Mouse (Mus musculus) neural tube, embryonic 12.5 days (tissue): ENCODE measurements at regions not wholly inside any gene's neighbourhood (a gene's known extent, or its start where the extent isn't known, plus 50 kb on each side); places are given as distances from the start of the nearest gene placed in this dataset.

Experiments used
- ATAC-seq: fragments of 200-750 bp; cut with Nextera tagmentation; 2 replicates; pipeline ENCODE4 v1.8.0; 2017; ENCODE audit warnings: low read depth, mild to moderate bottlenecking, moderate TSS enrichment, moderate library complexity; ENCODE audit not compliant: low FRiP score
- H3K27ac ChIP-seq: fragments of 300-500 bp; sonication (generic); 2 replicates; pipeline ENCODE4 v1.5.1; 2016
- H3K27me3 ChIP-seq: fragments of 300-500 bp; sonication (generic); replicated peaks from 2 replicates; pipeline ENCODE4 v1.6.1; 2016; ENCODE audit warnings: mild to moderate bottlenecking
- H3K36me3 ChIP-seq: fragments of 300-500 bp; sonication (generic); 2 replicates; pipeline ENCODE4 v1.6.1; 2016; ENCODE audit warnings: mild to moderate bottlenecking
- H3K4me1 ChIP-seq: fragments of 300-500 bp; sonication (generic); 2 replicates; pipeline ENCODE4 v1.6.1; 2016
- H3K4me2 ChIP-seq: fragments of 300-500 bp; sonication (generic); replicated peaks from 2 replicates; pipeline ENCODE4 v1.6.1; 2016; ENCODE audit warnings: mild to moderate bottlenecking
- H3K4me3 ChIP-seq: fragments of 300-500 bp; sonication (generic); 2 replicates; pipeline ENCODE4 v1.5.1; 2016
- H3K9ac ChIP-seq: fragments of 300-500 bp; sonication (generic); 2 replicates; pipeline ENCODE4 v1.6.1; 2016; ENCODE audit warnings: mild to moderate bottlenecking
- H3K9me3 ChIP-seq: fragments of 300-500 bp; sonication (generic); 2 replicates; pipeline ENCODE4 v1.6.1; 2016; ENCODE audit warnings: mild to moderate bottlenecking
- WGBS: fragments of 180-500 bp; shearing (Covaris S2); methylation state at CpG from one replicate; pipeline ENCODE4 v1.1.7; 2016; 5-methylcytosine and 5-hydroxymethylcytosine counted together

GRCm38 (mm10) chr1:186909518-186910105 lies 57.6 kb upstream of the D1Pas1 start:
- Histone ChIP-seq H3K27me3 (no peaks in the 10 kb centered on the region), H3K9me3 (no peaks in the 10 kb centered on the region), H3K4me2 (no peak overlapping the region), H3K9ac (no peak overlapping the region), H3K36me3 (no peaks in the 10 kb centered on the region), H3K4me1 (no peaks in the 10 kb centered on the region; the same call in 1 of the 2 replicates), H3K4me3 (no peak overlapping the region), H3K27ac (no peak overlapping the region)
- WGBS = 80% methylated on average over 9 of the region's 9 CpGs
- no peak for ATAC-seq

GRCm38 (mm10) chr1:186909073-186909472 lies 58.1 kb upstream of the D1Pas1 start:
- no peak overlapping the region for H3K4me2 ChIP-seq
- H3K9ac ChIP-seq = no peak overlapping the region
- no peaks in the 10 kb centered on the region; the same call in 1 of the 2 replicates for H3K4me1 ChIP-seq
- WGBS = 36% methylated on average over 9 of the region's 9 CpGs
- no peak overlapping the region for H3K4me3 ChIP-seq
- H3K27me3 ChIP-seq = no peaks in the 10 kb centered on the region
- no peaks in the 10 kb centered on the region for H3K36me3 ChIP-seq
- no peaks in the 10 kb centered on the region for H3K9me3 ChIP-seq
- H3K27ac ChIP-seq = no peak overlapping the region
- no peak; the same call in 1 of the 2 replicates for ATAC-seq

- no peak for ATAC-seq
These were observed 59.6 kb upstream of the D1Pas1 start for GRCm38 (mm10) chr1:186907409-186908170.

GRCm38 (mm10) chr1:186905942-186906341 lies 61.3 kb upstream of the D1Pas1 start:
- no peak for ATAC-seq
- H3K4me1 ChIP-seq = no peaks in the 10 kb centered on the region; the same call in 1 of the 2 replicates
- no peaks in the 10 kb centered on the region for H3K27me3 ChIP-seq
- H3K36me3 ChIP-seq = no peaks in the 10 kb centered on the region
- WGBS = 91% methylated on average over 7 of the region's 7 CpGs
- no peak overlapping the region for H3K4me2 ChIP-seq
- H3K4me3 ChIP-seq = no peak overlapping the region
- H3K27ac ChIP-seq = no peak overlapping the region
- no peak overlapping the region for H3K9ac ChIP-seq
- no peaks in the 10 kb centered on the region for H3K9me3 ChIP-seq

More at GRCm38 (mm10) chr1:186907409-186908170, 59.6 kb upstream of the D1Pas1 start:
- H3K4me3 ChIP-seq = no peak overlapping the region
- H3K36me3 ChIP-seq = no peaks in the 10 kb centered on the region
- no peak overlapping the region for H3K9ac ChIP-seq
- WGBS = 80% methylated on average over 10 of the region's 10 CpGs
- H3K27ac ChIP-seq = no peak overlapping the region
- H3K4me2 ChIP-seq = no peak overlapping the region
- H3K9me3 ChIP-seq = no peaks in the 10 kb centered on the region
- no peaks in the 10 kb centered on the region; the same call in 1 of the 2 replicates for H3K4me1 ChIP-seq
- no peaks in the 10 kb centered on the region for H3K27me3 ChIP-seq

- Histone ChIP-seq H3K9me3 (no peaks in the 10 kb centered on the region), H3K27me3 (no peaks in the 10 kb centered on the region), H3K9ac (no peak overlapping the region), H3K36me3 (no peaks in the 10 kb centered on the region), H3K4me3 (no peak overlapping the region), H3K4me2 (no peak overlapping the region), H3K4me1 (no peaks in the 10 kb centered on the region), H3K27ac (no peak overlapping the region)
- no peak for ATAC-seq
- 66% methylated on average over 6 of the region's 6 CpGs for WGBS
These were observed 65.7 kb upstream of the D1Pas1 start for GRCm38 (mm10) chr1:186901548-186901947.

- no peak overlapping the region for H3K4me3 ChIP-seq
- no peak overlapping the region for H3K9ac ChIP-seq
- H3K4me1 ChIP-seq = no peaks in the 10 kb centered on the region
- WGBS = 26% methylated on average over 8 of the region's 8 CpGs
- H3K27ac ChIP-seq = no peak overlapping the region
- H3K9me3 ChIP-seq = 0 out of 2 replicates have a peak, but pooled peaks cover 6% of the 10 kb centered on the region
- H3K4me2 ChIP-seq = no peak overlapping the region
- no peaks in the 10 kb centered on the region for H3K27me3 ChIP-seq
- no peaks in the 10 kb centered on the region for H3K36me3 ChIP-seq
- ATAC-seq = 0 out of 2 replicates have a peak, but pooled peaks have one; percentile 48
These were observed 69.0 kb upstream of the D1Pas1 start for GRCm38 (mm10) chr1:186898203-186898602.

- no peak overlapping the region for H3K4me3 ChIP-seq
- H3K9me3 ChIP-seq = no peaks in the 10 kb centered on the region
- no peaks in the 10 kb centered on the region for H3K36me3 ChIP-seq
- no peak overlapping the region for H3K4me2 ChIP-seq
- no peaks in the 10 kb centered on the region; the same call in 1 of the 2 replicates for H3K27me3 ChIP-seq
- no peak for ATAC-seq
- WGBS = 53% methylated on average over 5 of the region's 5 CpGs
- H3K9ac ChIP-seq = no peak overlapping the region
- H3K27ac ChIP-seq = no peak overlapping the region
- H3K4me1 ChIP-seq = peaks cover 7% of the 10 kb centered on the region
These were observed 77.7 kb upstream of the D1Pas1 start for GRCm38 (mm10) chr1:186889584-186889852.

- no peak overlapping the region for H3K4me3 ChIP-seq
- 49% methylated on average over 11 of the region's 11 CpGs for WGBS
These were observed 78.2 kb upstream of the D1Pas1 start for GRCm38 (mm10) chr1:186888767-186889583.

GRCm38 (mm10) chr1:186887127-186887526 lies 80.1 kb upstream of the D1Pas1 start:
- H3K36me3 ChIP-seq = no peaks in the 10 kb centered on the region
- 57% methylated on average over 3 of the region's 3 CpGs for WGBS
- H3K9me3 ChIP-seq = no peaks in the 10 kb centered on the region
- ATAC-seq = no peak
- no peaks in the 10 kb centered on the region; the same call in 1 of the 2 replicates for H3K27me3 ChIP-seq
- H3K9ac ChIP-seq = no peak overlapping the region
- no peak overlapping the region for H3K4me2 ChIP-seq
- H3K27ac ChIP-seq = no peak overlapping the region
- peaks cover 7% of the 10 kb centered on the region for H3K4me1 ChIP-seq
- H3K4me3 ChIP-seq = no peak overlapping the region

More at GRCm38 (mm10) chr1:186888767-186889583, 78.2 kb upstream of the D1Pas1 start:
- Histone ChIP-seq H3K4me1 (peaks cover 7% of the 10 kb centered on the region), H3K27ac (no peak overlapping the region), H3K27me3 (no peaks in the 10 kb centered on the region; the same call in 1 of the 2 replicates), H3K9ac (no peak overlapping the region), H3K36me3 (no peaks in the 10 kb centered on the region), H3K4me2 (no peak overlapping the region), H3K9me3 (no peaks in the 10 kb centered on the region)
- ATAC-seq = no peak

- H3K9me3 ChIP-seq = no peaks in the 10 kb centered on the region
- no peaks in the 10 kb centered on the region for H3K36me3 ChIP-seq
- H3K27me3 ChIP-seq = no peaks in the 10 kb centered on the region
- no peak overlapping the region for H3K27ac ChIP-seq
- H3K4me1 ChIP-seq = no peaks in the 10 kb centered on the region
- H3K4me2 ChIP-seq = no peak overlapping the region
- H3K9ac ChIP-seq = no peak overlapping the region
- 81% methylated on average over 2 of the region's 2 CpGs for WGBS
- ATAC-seq = no peak
- no peak overlapping the region for H3K4me3 ChIP-seq
These were observed 86.8 kb upstream of the D1Pas1 start for GRCm38 (mm10) chr1:186880391-186880790.

- Histone ChIP-seq H3K36me3 (no peaks in the 10 kb centered on the region), H3K4me2 (no peak overlapping the region), H3K9ac (no peak overlapping the region), H3K4me1 (no peaks in the 10 kb centered on the region), H3K4me3 (no peak overlapping the region), H3K27me3 (no peaks in the 10 kb centered on the region), H3K27ac (no peak overlapping the region), H3K9me3 (no peaks in the 10 kb centered on the region)
- no peak for ATAC-seq
- 87% methylated on average over 10 of the region's 10 CpGs for WGBS
These were observed 106.4 kb upstream of the D1Pas1 start for GRCm38 (mm10) chr1:186860608-186861444.
